Mouse (Mus musculus) ES-Bruce4 (cell line): ENCODE results near the gene C87436. TPM values are rescaled to one million over a fixed set of nuclear protein-coding genes. Genes with fewer than 3 reads are reported as not detected.

Experiments
- H3K27ac ChIP-seq: 2 replicates; pipeline ENCODE4 v1.5.1; 2012; ENCODE audit warnings: low read length, inconsistent platforms; ENCODE audit not compliant: insufficient read depth
- H3K27me3 ChIP-seq: 2 replicates; pipeline ENCODE4 v1.6.1; 2012; ENCODE audit warnings: mild to moderate bottlenecking, low read length, inconsistent platforms; ENCODE audit not compliant: control insufficient read depth, poor library complexity, insufficient read depth, severe bottlenecking
- H3K36me3 ChIP-seq: 2 replicates; pipeline ENCODE4 v1.6.1; 2012; ENCODE audit warnings: inconsistent platforms, mild to moderate bottlenecking, low read length, moderate library complexity; ENCODE audit not compliant: control insufficient read depth, poor library complexity, insufficient read depth, severe bottlenecking
- H3K4me1 ChIP-seq: one replicate; pipeline ENCODE4 v1.8.1; 2011; ENCODE audit warnings: low read length; ENCODE audit not compliant: control insufficient read depth, insufficient read depth
- H3K4me3 ChIP-seq: 2 replicates; pipeline ENCODE4 v1.5.1; 2011; ENCODE audit warnings: low read depth, mild to moderate bottlenecking, low read length
- H3K9ac ChIP-seq: 2 replicates; pipeline ENCODE4 v1.6.1; 2012; ENCODE audit warnings: low read depth, mild to moderate bottlenecking, inconsistent platforms; ENCODE audit not compliant: poor library complexity, severe bottlenecking
- H3K9me3 ChIP-seq: replicated peaks from 2 replicates; pipeline ENCODE4 v1.6.1; 2012; ENCODE audit warnings: mild to moderate bottlenecking, low read length, inconsistent platforms; ENCODE audit not compliant: control insufficient read depth, poor library complexity, insufficient read depth, severe bottlenecking
- CTCF ChIP-seq: IDR thresholded peaks from one replicate; pipeline ENCODE4 v1.8.1; 2011; ENCODE audit warnings: low read depth, low read length
- EP300 ChIP-seq: IDR thresholded peaks from 2 replicates; pipeline ENCODE4 v1.6.1; 2011; ENCODE audit warnings: low read depth, low read length; ENCODE audit not compliant: insufficient read depth
- POLR2A ChIP-seq: IDR thresholded peaks from one replicate; pipeline ENCODE4 v1.8.1; 2011; ENCODE audit warnings: low read length; ENCODE audit not compliant: insufficient read depth
- polyA plus RNA-seq: library from polyadenylated mRNA; stranded (reverse); fragments of >200 nt; gene quantifications from 2 replicates; pipeline ENCODE4 v1.2.4, GENCODE M21; 2011; ENCODE audit warnings: low read depth; ENCODE audit not compliant: missing spikeins, insufficient read depth, insufficient read length

C87436 gene
- 12.6 and 13.6 TPM in 2 replicates for polyA plus RNA-seq

- Histone ChIP-seq H3K36me3 (0 out of 2 replicates have a peak, but pooled peaks cover 2% of the 10 kb centered on the region), H3K9ac (peak within 1 kb of the TSS; percentile 67), H3K4me3 (peak within 1 kb of the TSS; percentile 97), H3K4me1 (no peaks in the 10 kb centered on the region), H3K27me3 (no peaks in the 10 kb centered on the region), H3K9me3 (no peaks in the 10 kb centered on the region), H3K27ac (peak within 1 kb of the TSS; percentile 89)
- no peak for TF ChIP-seq EP300
- no peak for TF ChIP-seq POLR2A
- no peak for TF ChIP-seq CTCF
Observed at GRCm38 (mm10) chr6:86438272-86439118, at the start of gene C87436. TSS of gene C87436 (plus strand) at chr6:86438374.

GRCm38 (mm10) chr6:86388461-86388860 is 49.7 kb upstream of the C87436 start:
- no peak overlapping the region for H3K9ac ChIP-seq
- no peaks in the 10 kb centered on the region for H3K27me3 ChIP-seq
- no peak overlapping the region for H3K27ac ChIP-seq
- TF ChIP-seq POLR2A: no peak
- no peak for TF ChIP-seq CTCF
- no peak for TF ChIP-seq EP300
- H3K36me3 ChIP-seq: peaks cover 29% of the 10 kb centered on the region
- H3K4me3 ChIP-seq: no peak overlapping the region
- no peaks in the 10 kb centered on the region for H3K9me3 ChIP-seq
- no peaks in the 10 kb centered on the region for H3K4me1 ChIP-seq

DNA sequence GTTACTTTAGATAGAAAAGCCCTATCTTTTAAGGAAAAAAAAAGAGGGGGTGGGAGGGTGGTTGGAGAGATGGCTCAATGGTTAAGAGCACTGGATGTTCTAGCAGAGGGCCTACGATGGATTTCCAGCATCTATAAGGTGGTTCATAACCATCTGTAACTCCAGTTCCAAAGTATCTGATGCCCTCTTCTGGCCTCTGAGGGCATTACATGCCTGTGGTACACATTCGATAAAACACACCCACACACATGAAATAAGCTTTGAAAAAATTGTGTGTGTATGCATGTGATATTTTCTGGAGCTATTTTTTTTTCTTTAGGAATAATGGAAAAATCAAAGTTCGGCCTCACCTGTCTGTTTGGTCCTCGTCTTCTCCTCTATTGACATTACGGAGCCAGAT is 46.8 kb upstream of the C87436 start:
- H3K4me3 ChIP-seq: no peak overlapping the region
- no peaks in the 10 kb centered on the region for H3K27me3 ChIP-seq
- H3K9me3 ChIP-seq: no peaks in the 10 kb centered on the region
- H3K9ac ChIP-seq: no peak overlapping the region
- TF ChIP-seq CTCF (no peak), POLR2A (no peak), EP300 (no peak)
- no peak overlapping the region for H3K27ac ChIP-seq
- H3K4me1 ChIP-seq: no peaks in the 10 kb centered on the region
- peaks cover 34% of the 10 kb centered on the region for H3K36me3 ChIP-seq

GRCm38 (mm10) chr6:86393187-86393586 is 45.0 kb upstream of the C87436 start:
- Histone ChIP-seq H3K4me3 (no peak overlapping the region), H3K36me3 (peaks cover 30% of the 10 kb centered on the region), H3K9ac (no peak overlapping the region), H3K4me1 (no peaks in the 10 kb centered on the region), H3K9me3 (no peaks in the 10 kb centered on the region), H3K27me3 (no peaks in the 10 kb centered on the region), H3K27ac (no peak overlapping the region)
- TF ChIP-seq CTCF (no peak), EP300 (no peak), POLR2A (no peak)

GRCm38 (mm10) chr6:86394078-86394720 is 44.0 kb upstream of the C87436 start:
- no peak overlapping the region for H3K4me3 ChIP-seq
- no peaks in the 10 kb centered on the region for H3K4me1 ChIP-seq
- peaks cover 22% of the 10 kb centered on the region for H3K36me3 ChIP-seq
- TF ChIP-seq EP300: no peak
- TF ChIP-seq CTCF: no peak
- no peak for TF ChIP-seq POLR2A
- no peak overlapping the region for H3K9ac ChIP-seq
- H3K9me3 ChIP-seq: no peaks in the 10 kb centered on the region
- no peak overlapping the region for H3K27ac ChIP-seq
- no peaks in the 10 kb centered on the region for H3K27me3 ChIP-seq

DNA sequence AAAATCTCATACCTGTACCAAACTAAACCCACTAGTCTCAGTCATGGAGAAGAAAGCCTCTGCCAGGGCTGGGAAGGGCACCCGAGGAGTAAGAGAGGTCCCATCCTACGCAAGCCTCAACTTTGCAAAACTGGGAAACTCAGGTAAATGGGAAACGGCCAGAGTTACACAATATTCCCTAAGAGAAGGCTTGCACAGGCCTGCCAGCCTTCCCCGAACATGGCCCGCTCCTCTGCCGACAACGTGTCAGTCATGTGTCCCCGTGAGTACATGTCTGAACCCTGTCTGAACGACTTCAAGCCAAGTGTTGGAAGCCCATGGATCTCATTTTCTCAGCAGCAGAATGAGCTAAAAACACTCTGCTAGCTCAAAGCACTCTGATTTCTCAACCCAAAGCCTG is 43.2 kb upstream of the C87436 start:
- Histone ChIP-seq H3K9ac (no peak overlapping the region), H3K27ac (no peak overlapping the region), H3K36me3 (peaks cover 22% of the 10 kb centered on the region), H3K4me3 (no peak overlapping the region), H3K9me3 (no peaks in the 10 kb centered on the region), H3K4me1 (no peaks in the 10 kb centered on the region), H3K27me3 (no peaks in the 10 kb centered on the region)
- TF ChIP-seq EP300 (no peak), POLR2A (no peak), CTCF (no peak)
